Mouse (Mus musculus) ovary, adult 2 months (tissue): ENCODE results near the gene Mrpl17. TPM values are rescaled to one million over a fixed set of nuclear protein-coding genes. Genes with fewer than 3 reads are reported as not detected.

Experiments used
- polyA plus RNA-seq: library from polyadenylated mRNA; depleted of rRNA; stranded (reverse); fragments of >200 nt; gene quantifications from 2 replicates; pipeline ENCODE4 v1.2.3, GENCODE M21; 2012; rRNA removed

The Mrpl17 gene
- polyA plus RNA-seq, result 357 and 435 TPM in 2 replicates

GRCm38 (mm10) chr7:105810877-105811489, at the start of gene Mrpl17:
Gene Mrpl17, minus strand, starts transcription at chr7:105811099.

DNA sequence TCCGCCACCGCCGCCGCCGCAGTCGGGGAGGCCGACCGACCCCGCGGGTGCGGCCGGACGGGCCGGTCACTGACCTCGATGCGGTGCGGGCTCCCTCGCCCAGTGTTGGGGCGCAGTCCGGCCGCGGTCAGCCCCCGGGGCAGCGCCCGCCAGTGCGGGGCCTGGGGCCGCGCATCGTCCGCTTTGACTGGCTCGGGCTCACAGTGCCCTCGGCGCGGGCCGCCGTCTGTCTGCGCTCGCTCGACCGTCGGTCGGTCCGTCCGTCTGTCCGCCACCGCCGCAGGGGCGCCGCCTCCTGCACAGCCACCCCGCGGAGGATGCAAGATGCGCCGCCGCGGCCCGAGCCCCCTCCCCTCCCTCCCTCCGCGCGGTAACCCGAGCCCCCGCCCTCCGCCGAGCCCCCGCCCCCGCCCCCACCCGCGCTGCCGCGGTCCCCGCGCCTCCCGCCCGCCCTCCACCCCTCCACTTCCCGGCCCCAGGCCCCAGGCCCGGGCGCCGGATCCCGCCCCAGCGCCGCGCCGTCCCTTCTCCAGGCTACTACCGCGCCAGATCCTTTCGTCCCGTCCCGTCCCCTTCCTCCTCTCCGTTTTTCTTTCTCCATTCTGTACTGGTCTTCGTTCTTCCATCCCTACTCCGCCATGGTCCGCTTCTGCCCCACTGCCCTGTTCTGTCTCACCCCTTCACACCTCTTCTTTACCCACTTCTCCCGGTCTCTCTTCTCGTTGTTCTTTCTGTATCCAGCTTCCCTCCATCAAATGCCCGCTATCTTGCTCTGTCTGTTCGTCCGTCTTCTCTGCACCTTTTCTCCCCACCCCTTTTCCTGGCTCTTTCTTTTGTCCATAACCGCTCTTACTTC, 23.4 kb downstream of the Mrpl17 start, which contains the start of gene Dchs1:
Gene Dchs1, minus strand, starts transcription at position 370 of the 856 bp plus-strand sequence.

Other genes with a start within 250 kb of the Mrpl17 start
- gene Apbb1, start 229.4 kb downstream of the Mrpl17 start, polyA plus RNA-seq, result 67.2 and 74.9 TPM in 2 replicates
- gene Hpx, start 211.0 kb downstream of the Mrpl17 start, polyA plus RNA-seq, result 1.8 and 5.5 TPM in 2 replicates
- gene Trim3, start 177.5 kb downstream of the Mrpl17 start, polyA plus RNA-seq, result 78.9 and 79.5 TPM in 2 replicates
- 127 and 182 TPM in 2 replicates for gene Timm10b, start 171.0 kb downstream of the Mrpl17 start, polyA plus RNA-seq
- 101 and 109 TPM in 2 replicates for gene Arfip2, start 170.7 kb downstream of the Mrpl17 start, polyA plus RNA-seq
- gene Gm45799, start 170.5 kb downstream of the Mrpl17 start, polyA plus RNA-seq, result 312 and 349 TPM in 2 replicates
- gene Dnhd1, start 160.3 kb downstream of the Mrpl17 start, polyA plus RNA-seq, result 3.2 and 3.6 TPM in 2 replicates
- 257 and 273 TPM in 2 replicates for gene Ilk, start 74.5 kb downstream of the Mrpl17 start, polyA plus RNA-seq
- 13.0 and 13.6 TPM in 2 replicates for gene Rrp8, start 73.7 kb downstream of the Mrpl17 start, polyA plus RNA-seq
- gene Taf10, start 66.7 kb downstream of the Mrpl17 start, polyA plus RNA-seq, result 682 and 827 TPM in 2 replicates
- gene Tpp1, start 58.9 kb downstream of the Mrpl17 start, polyA plus RNA-seq, result 138 and 205 TPM in 2 replicates
- 28.5 and 33.8 TPM in 2 replicates for gene Dchs1, start 23.4 kb downstream of the Mrpl17 start, polyA plus RNA-seq
- gene Gm4070, start 142.9 kb upstream of the Mrpl17 start, polyA plus RNA-seq, result 1.8 and 2.7 TPM in 2 replicates